In genomic region chr7:45935114-45935513, GRCm38 (mm10) we compare ENCODE assay signal across 9 mouse cellular contexts. TPM values are rescaled to one million over a fixed set of nuclear protein-coding genes. Genes with fewer than 3 reads are reported as not detected.
DNase-seq lines count a peak whose midpoint lies in the region; ATAC-seq and TF ChIP-seq lines count a peak whose summit lies in the region.
"Had no signal": no experiment of that assay in that cellular context is flagged by ENCODE, and none has a peak within 500 bp of the region (broad histone marks: within the 10 kb centered on the region; RNA-seq: fewer than 3 reads in every experiment).

No protein-coding gene starts in this region.

- TF ChIP-seq POLR2A in bone marrow macrophage, adult 2 months (IDR thresholded peaks at IDR 0.05; ENCODE audit: borderline replicate concordance, low read depth, low read length): no peak

- ATAC-seq in forebrain, embryonic 12.5 days (ENCODE audit: low FRiP score): 0 out of 2 replicates have a peak, but pooled peaks have one; percentile 46

- no peak overlapping the region for H3K4me2 ChIP-seq in forebrain, embryonic 12.5 days

- no peaks in the 10 kb centered on the region for H3K9me3 ChIP-seq in forebrain, embryonic 12.5 days

- H3K4me3 ChIP-seq in bone marrow macrophage, adult 2 months (ENCODE audit: insufficient read depth, low read length): no peak overlapping the region
- no peak overlapping the region for H3K4me3 ChIP-seq in forebrain, embryonic 12.5 days (replicated peaks)

- peak; percentile 61 to 89 for DNase-seq in adrenal gland, adult (ENCODE audit: inconsistent age in 2 of 2, low spot score in 1 of 2)
- DNase-seq in adrenal gland, adult 8-10 months: no peak
- peak; percentile 78 for DNase-seq in 416B (ENCODE audit: low read depth)
- DNase-seq in kidney, adult 11 months: peak; percentile 32
- peak; percentile 45 to 62 for DNase-seq in lung, adult 18-20 months
- peak; percentile 82 for DNase-seq in retina, postnatal 1 day

- no peaks in the 10 kb centered on the region for H3K36me3 ChIP-seq in forebrain, embryonic 12.5 days (replicated peaks)

- H3K4me1 ChIP-seq in bone marrow macrophage, adult 2 months (ENCODE audit: control insufficient read depth, insufficient read depth, low read length): no peaks in the 10 kb centered on the region
- no peaks in the 10 kb centered on the region for H3K4me1 ChIP-seq in forebrain, embryonic 12.5 days

- TF ChIP-seq CTCF in bone marrow macrophage, adult 2 months (IDR thresholded peaks at IDR 0.05; ENCODE audit: low read depth, low read length): peak; percentile 73

- no peak overlapping the region for H3K9ac ChIP-seq in forebrain, embryonic 12.5 days

- H3K27ac ChIP-seq in bone marrow macrophage, adult 2 months (ENCODE audit: insufficient read depth, low read depth, low read length): no peak overlapping the region
- H3K27ac ChIP-seq in forebrain, embryonic 12.5 days: no peak overlapping the region

- WGBS in forebrain, embryonic 12.5 days: 35% methylated on average over 7 of the region's 7 CpGs

- no peaks in the 10 kb centered on the region; the same call in 1 of the 2 replicates for H3K27me3 ChIP-seq in forebrain, embryonic 12.5 days

RNA-seq across cellular contexts. Expression of gene Ccdc114, which starts 11.2 kb away (rescaled TPM):
- 10 to 100 TPM; 17.8 to 92.8 (median 47.9) TPM for total RNA-seq in adrenal gland, adult 8-10 months (2022)
- 3.2 and 3.9 TPM in 2 replicates for polyA plus RNA-seq in bone marrow macrophage, adult 2 months (2012; ENCODE audit: insufficient read depth, insufficient read length, missing spikeins)
- 2.7 and 4.7 TPM in 2 replicates for polyA plus RNA-seq in forebrain, embryonic 12.5 days (2016; fragmentation: Nextera tagmentation; extraction: Ambion mirVana)

RNA-seq across cellular contexts. Expression of gene Emp3, which starts 13.9 kb away (rescaled TPM):
- 100 to 1,000 TPM; 302 to 612 (median 463) TPM for total RNA-seq in adrenal gland, adult 8-10 months (2022)
- polyA plus RNA-seq in bone marrow macrophage, adult 2 months (2012; ENCODE audit: insufficient read depth, insufficient read length, missing spikeins): 635 and 697 TPM in 2 replicates
- 19.9 and 20.5 TPM in 2 replicates for polyA plus RNA-seq in forebrain, embryonic 12.5 days (2016; fragmentation: Nextera tagmentation; extraction: Ambion mirVana)

RNA-seq across cellular contexts. Expression of gene Tmem143, which starts 38.4 kb away (rescaled TPM):
- 10 to 100 TPM; 36.3 to 60.3 (median 52.9) TPM for total RNA-seq in adrenal gland, adult 8-10 months (2022)
- polyA plus RNA-seq in bone marrow macrophage, adult 2 months (2012; ENCODE audit: insufficient read depth, insufficient read length, missing spikeins): 15.1 and 18.9 TPM in 2 replicates
- 3.3 and 3.9 TPM in 2 replicates for polyA plus RNA-seq in forebrain, embryonic 12.5 days (2016; fragmentation: Nextera tagmentation; extraction: Ambion mirVana)

RNA-seq across cellular contexts. Expression of gene Syngr4, which starts 38.6 kb away (rescaled TPM):
- under 1 TPM in 1 of 4 experiments, not detected in 3; 0.78 TPM for total RNA-seq in adrenal gland, adult 8-10 months (2022)
- polyA plus RNA-seq in bone marrow macrophage, adult 2 months (2012; ENCODE audit: insufficient read depth, insufficient read length, missing spikeins): 1.1 TPM in 1 of 2 replicates, not detected in the other
- 0.63 and 0.88 TPM in 2 replicates for polyA plus RNA-seq in forebrain, embryonic 12.5 days (2016; fragmentation: Nextera tagmentation; extraction: Ambion mirVana)
- total RNA-seq: layer of hippocampus, adult 18-20 months had no signal

RNA-seq across cellular contexts. Expression of gene Grin2d, which starts 56.9 kb away (rescaled TPM):
- total RNA-seq in adrenal gland, adult 8-10 months (2022): 1 to 10 TPM in 3 of 4 experiments, under 1 TPM in 1; 0.78 to 1.4 (median 1.2) TPM
- 0.24 and 0.34 TPM in 2 replicates for polyA plus RNA-seq in bone marrow macrophage, adult 2 months (2012; ENCODE audit: insufficient read depth, insufficient read length, missing spikeins)
- 0.33 and 0.47 TPM in 2 replicates for polyA plus RNA-seq in forebrain, embryonic 12.5 days (2016; fragmentation: Nextera tagmentation; extraction: Ambion mirVana)

Comparison
In these comparisons a context has a peak if more than half of its experiments do, and no peak if none do; other contexts are left out.
1. RNA of gene Emp3, which starts 13.9 kb away (polyA plus RNA-seq): 635 to 697 TPM in bone marrow macrophage, adult 2 months; 19.9 to 20.5 TPM in forebrain, embryonic 12.5 days; every median in the first group is over 10 times any median in the second.